Mouse (Mus musculus): ENCODE results near the gene Srf. TPM values are rescaled to one million over a fixed set of nuclear protein-coding genes. Genes with fewer than 3 reads are reported as not detected.

Gene Srf
- 9.6 TPM for polyA plus RNA-seq (2015; fragmentation: Illumina TruSeq; extraction: RNeasy Lipid Tissue Mini Kit (QIAGEN cat#74804); ENCODE audit: insufficient read depth, low replicate concordance)

DNA sequence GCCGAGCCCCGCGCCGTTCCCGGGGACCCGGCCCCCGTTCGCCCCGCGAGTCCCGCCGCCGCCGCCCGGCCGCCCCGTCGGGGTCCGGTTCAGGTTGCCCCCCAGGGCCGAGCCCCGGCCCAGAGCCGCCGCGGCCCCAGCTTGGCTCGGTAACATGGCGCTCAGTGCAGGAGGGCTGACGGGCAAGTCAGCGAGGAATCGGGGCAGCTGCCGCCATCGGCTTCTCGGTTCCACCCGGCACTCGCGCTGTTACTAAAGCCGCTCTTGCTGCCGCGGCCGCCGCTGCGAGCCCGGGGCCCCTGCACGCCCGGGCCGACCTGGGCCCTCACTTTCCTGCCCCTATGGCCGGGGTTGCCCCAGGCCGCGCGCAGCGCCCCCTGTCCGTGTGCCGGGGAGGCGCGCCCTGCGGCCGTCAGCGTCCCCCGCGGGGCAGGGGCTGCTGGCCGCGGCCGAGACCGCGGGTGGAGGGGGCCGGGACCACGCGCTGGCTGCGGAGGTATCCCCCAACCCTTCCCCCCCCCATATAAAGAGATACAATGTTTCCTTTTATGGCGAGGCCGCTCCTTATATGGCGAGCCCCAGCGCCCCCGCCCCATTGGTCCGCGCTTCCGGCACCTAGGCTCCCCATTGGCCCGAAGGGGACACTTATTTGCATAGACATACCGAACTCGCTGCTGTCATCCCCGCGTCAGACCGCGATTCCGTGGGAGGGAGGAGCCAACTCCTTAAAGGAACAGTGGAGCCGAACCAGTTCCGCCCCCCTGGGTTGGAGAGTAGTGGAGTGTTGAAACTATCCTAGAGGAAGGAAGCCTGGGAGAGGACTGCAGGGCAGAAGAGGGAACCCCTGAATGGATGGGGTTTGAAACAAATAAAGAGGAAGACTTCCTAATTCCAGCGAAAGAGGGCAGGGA lies at the start of gene Srf:
Srf (minus strand) TSS at position 503 of the 911 bp plus-strand sequence.

DNA sequence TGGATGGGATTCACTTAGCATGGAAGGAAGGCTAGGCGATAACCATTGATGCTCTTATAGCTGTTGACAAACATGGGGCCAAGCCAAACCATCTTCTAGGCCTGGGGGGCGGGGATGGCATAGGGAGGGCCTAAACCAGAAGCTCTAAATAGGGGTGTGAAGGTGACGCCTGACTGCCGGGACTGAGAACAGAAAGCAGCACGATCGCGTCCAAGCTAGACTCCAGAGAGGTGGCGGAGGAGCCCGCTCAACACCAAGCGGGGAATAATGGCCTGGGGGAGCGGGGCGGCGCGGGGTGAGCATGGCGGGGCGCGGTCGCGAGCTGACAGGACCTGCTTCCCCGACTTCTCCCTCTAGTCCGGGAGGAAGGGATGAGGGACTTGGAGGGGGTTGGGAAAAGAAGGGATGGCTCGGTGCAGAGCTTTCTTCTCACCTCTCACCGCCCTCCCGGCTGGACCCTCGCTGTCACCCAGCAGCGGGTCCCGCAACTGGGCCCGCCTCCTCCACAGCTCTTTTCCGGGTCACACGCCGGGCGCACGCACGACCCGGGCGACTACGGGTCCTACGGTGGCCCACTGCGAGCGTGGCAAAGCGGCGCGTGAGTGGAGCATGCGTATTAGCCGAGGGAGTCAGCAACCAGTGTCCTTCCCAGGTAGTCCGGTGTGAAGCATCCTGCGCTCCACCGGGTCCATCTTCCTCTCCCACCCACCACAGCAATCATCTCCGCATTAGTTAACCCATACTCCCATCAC lies 10.0 kb downstream of the Srf start, which contains the start of gene Cul9:
Cul9 (minus strand) TSS at position 576 of the 752 bp plus-strand sequence.

Other genes with a start within 250 kb of the Srf start
- 4.7 TPM for gene Abcc10, start 227.8 kb downstream of the Srf start, polyA plus RNA-seq (2015; fragmentation: Illumina TruSeq; extraction: RNeasy Lipid Tissue Mini Kit (QIAGEN cat#74804); ENCODE audit: insufficient read depth, low replicate concordance)
- 169 TPM for gene Zfp318, start 172.4 kb downstream of the Srf start, polyA plus RNA-seq (2015; fragmentation: Illumina TruSeq; extraction: RNeasy Lipid Tissue Mini Kit (QIAGEN cat#74804); ENCODE audit: insufficient read depth, low replicate concordance)
- 9.2 TPM for gene Crip3, start 127.2 kb downstream of the Srf start, polyA plus RNA-seq (2015; fragmentation: Illumina TruSeq; extraction: RNeasy Lipid Tissue Mini Kit (QIAGEN cat#74804); ENCODE audit: insufficient read depth, low replicate concordance)
- gene Slc22a7, start 117.7 kb downstream of the Srf start, polyA plus RNA-seq (2015; fragmentation: Illumina TruSeq; extraction: RNeasy Lipid Tissue Mini Kit (QIAGEN cat#74804); ENCODE audit: insufficient read depth, low replicate concordance): not detected
- 0.75 TPM for gene Ttbk1, start 68.5 kb downstream of the Srf start, polyA plus RNA-seq (2015; fragmentation: Illumina TruSeq; extraction: RNeasy Lipid Tissue Mini Kit (QIAGEN cat#74804); ENCODE audit: insufficient read depth, low replicate concordance)
- 1.6 TPM for gene Dnph1, start 59.5 kb downstream of the Srf start, polyA plus RNA-seq (2015; fragmentation: Illumina TruSeq; extraction: RNeasy Lipid Tissue Mini Kit (QIAGEN cat#74804); ENCODE audit: insufficient read depth, low replicate concordance)
- gene Cul9, start 9.8 kb downstream of the Srf start, polyA plus RNA-seq (2015; fragmentation: Illumina TruSeq; extraction: RNeasy Lipid Tissue Mini Kit (QIAGEN cat#74804); ENCODE audit: insufficient read depth, low replicate concordance): 7.8 TPM
- 2.3 TPM for gene Ptk7, start 73.3 kb upstream of the Srf start, polyA plus RNA-seq (2015; fragmentation: Illumina TruSeq; extraction: RNeasy Lipid Tissue Mini Kit (QIAGEN cat#74804); ENCODE audit: insufficient read depth, low replicate concordance)
- 5.2 TPM for gene Klc4, start 89.8 kb upstream of the Srf start, polyA plus RNA-seq (2015; fragmentation: Illumina TruSeq; extraction: RNeasy Lipid Tissue Mini Kit (QIAGEN cat#74804); ENCODE audit: insufficient read depth, low replicate concordance)
- 16.5 TPM for gene Mrpl2, start 90.1 kb upstream of the Srf start, polyA plus RNA-seq (2015; fragmentation: Illumina TruSeq; extraction: RNeasy Lipid Tissue Mini Kit (QIAGEN cat#74804); ENCODE audit: insufficient read depth, low replicate concordance)
- 2.9 TPM for gene Cul7, start 94.2 kb upstream of the Srf start, polyA plus RNA-seq (2015; fragmentation: Illumina TruSeq; extraction: RNeasy Lipid Tissue Mini Kit (QIAGEN cat#74804); ENCODE audit: insufficient read depth, low replicate concordance)
- 14.0 TPM for gene Rrp36, start 118.2 kb upstream of the Srf start, polyA plus RNA-seq (2015; fragmentation: Illumina TruSeq; extraction: RNeasy Lipid Tissue Mini Kit (QIAGEN cat#74804); ENCODE audit: insufficient read depth, low replicate concordance)
- gene Mea1, start 122.6 kb upstream of the Srf start, polyA plus RNA-seq (2015; fragmentation: Illumina TruSeq; extraction: RNeasy Lipid Tissue Mini Kit (QIAGEN cat#74804); ENCODE audit: insufficient read depth, low replicate concordance): 41.4 TPM
- 35.6 TPM for gene Klhdc3, start 124.7 kb upstream of the Srf start, polyA plus RNA-seq (2015; fragmentation: Illumina TruSeq; extraction: RNeasy Lipid Tissue Mini Kit (QIAGEN cat#74804); ENCODE audit: insufficient read depth, low replicate concordance)
- gene Ppp2r5d, start 148.9 kb upstream of the Srf start, polyA plus RNA-seq (2015; fragmentation: Illumina TruSeq; extraction: RNeasy Lipid Tissue Mini Kit (QIAGEN cat#74804); ENCODE audit: insufficient read depth, low replicate concordance): 26.7 TPM
- gene Pex6, start 155.3 kb upstream of the Srf start, polyA plus RNA-seq (2015; fragmentation: Illumina TruSeq; extraction: RNeasy Lipid Tissue Mini Kit (QIAGEN cat#74804); ENCODE audit: insufficient read depth, low replicate concordance): 6.5 TPM
- 0.36 TPM for gene Gnmt, start 173.0 kb upstream of the Srf start, polyA plus RNA-seq (2015; fragmentation: Illumina TruSeq; extraction: RNeasy Lipid Tissue Mini Kit (QIAGEN cat#74804); ENCODE audit: insufficient read depth, low replicate concordance)
- 59.2 TPM for gene Cnpy3, start 196.0 kb upstream of the Srf start, polyA plus RNA-seq (2015; fragmentation: Illumina TruSeq; extraction: RNeasy Lipid Tissue Mini Kit (QIAGEN cat#74804); ENCODE audit: insufficient read depth, low replicate concordance)
- not detected for gene Ptcra, start 207.5 kb upstream of the Srf start, polyA plus RNA-seq (2015; fragmentation: Illumina TruSeq; extraction: RNeasy Lipid Tissue Mini Kit (QIAGEN cat#74804); ENCODE audit: insufficient read depth, low replicate concordance)
- 6.3 TPM for gene 2310039H08Rik, start 216.5 kb upstream of the Srf start, polyA plus RNA-seq (2015; fragmentation: Illumina TruSeq; extraction: RNeasy Lipid Tissue Mini Kit (QIAGEN cat#74804); ENCODE audit: insufficient read depth, low replicate concordance)
- 104 TPM for gene Rpl7l1, start 226.5 kb upstream of the Srf start, polyA plus RNA-seq (2015; fragmentation: Illumina TruSeq; extraction: RNeasy Lipid Tissue Mini Kit (QIAGEN cat#74804); ENCODE audit: insufficient read depth, low replicate concordance)